Mouse (Mus musculus): Measurements from ENCODE around the gene Dnajc28.

Gene Dnajc28

DNA sequence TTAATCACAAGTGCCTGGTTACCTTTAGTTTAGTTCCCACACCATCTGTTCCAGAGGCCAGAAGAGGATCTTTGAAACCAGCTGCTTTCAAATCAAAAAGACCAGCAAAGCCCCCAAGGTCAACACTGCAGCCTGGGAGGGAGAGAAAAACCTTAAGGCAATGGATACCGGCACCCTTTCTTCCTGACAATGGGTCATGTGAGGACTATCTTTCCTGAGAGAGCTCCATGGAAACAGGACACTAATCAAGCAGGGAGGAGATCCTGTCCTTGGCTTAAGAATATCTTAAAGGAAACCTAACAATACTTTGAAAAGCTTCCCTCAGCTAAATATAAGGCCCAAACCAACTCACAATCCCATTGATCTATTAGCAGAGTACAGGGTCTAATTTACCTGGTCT is 11.8 kb upstream of the Dnajc28 start:
- no peak for DNase-seq

DNA sequence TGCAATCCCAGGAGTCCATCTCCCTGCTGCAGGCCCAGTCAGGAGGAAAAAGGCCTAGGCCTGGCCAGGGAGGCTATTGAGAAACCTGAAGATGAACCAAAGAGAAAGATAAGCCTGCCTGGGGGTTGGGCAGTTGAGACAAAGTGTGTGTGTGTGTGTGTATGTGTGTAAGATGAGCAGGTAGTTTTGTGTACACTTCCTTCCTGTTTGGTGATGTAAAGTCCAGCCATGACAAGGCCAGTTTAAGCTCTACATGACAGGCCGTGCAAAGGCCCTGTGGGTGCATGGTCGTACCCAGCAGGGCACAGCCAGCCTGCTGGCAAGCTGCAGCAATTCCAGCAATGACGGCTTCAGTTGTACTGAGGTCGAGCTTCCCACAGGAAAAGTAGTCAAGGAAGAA is 10.9 kb upstream of the Dnajc28 start:
- DNase-seq, result no peak

DNA sequence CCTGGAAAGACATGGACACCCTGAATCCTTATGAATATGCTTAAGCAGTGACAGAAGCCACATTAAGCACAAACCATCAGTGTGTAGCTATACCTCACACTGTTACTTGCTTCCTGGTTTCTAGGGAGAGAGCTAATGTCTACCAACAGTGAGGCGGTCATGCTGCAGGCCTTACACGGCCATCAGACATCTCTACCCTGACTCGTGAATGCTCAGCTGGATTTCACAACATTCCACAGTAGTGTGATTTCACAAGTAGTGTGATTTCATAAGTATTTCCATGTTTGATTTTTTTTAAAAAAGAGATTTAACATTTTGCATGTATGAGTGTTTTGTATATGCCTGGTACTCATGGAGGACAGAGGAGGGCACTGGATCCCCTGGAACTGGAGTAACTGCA is 9.8 kb upstream of the Dnajc28 start:
- DNase-seq, result no peak

DNA sequence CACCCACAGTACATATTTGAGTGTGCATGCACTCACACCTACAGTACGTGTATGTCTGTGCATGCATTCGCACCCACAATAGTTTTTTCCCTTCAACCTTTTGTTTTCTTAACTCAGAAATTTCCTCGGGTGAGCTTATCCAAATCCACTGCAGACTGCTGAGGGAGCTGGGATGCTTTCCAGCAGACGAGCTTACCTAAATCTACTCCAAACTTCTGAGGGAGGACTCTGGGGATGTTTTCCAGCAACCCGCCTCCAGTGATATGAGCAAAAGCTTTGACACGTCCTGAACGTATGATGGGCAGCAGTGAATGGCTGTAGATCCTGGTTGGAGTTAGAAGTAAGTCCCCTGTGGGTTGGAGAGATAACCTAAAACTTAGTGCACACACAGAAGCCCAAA is 9.0 kb upstream of the Dnajc28 start:
- DNase-seq, result no peak

DNA sequence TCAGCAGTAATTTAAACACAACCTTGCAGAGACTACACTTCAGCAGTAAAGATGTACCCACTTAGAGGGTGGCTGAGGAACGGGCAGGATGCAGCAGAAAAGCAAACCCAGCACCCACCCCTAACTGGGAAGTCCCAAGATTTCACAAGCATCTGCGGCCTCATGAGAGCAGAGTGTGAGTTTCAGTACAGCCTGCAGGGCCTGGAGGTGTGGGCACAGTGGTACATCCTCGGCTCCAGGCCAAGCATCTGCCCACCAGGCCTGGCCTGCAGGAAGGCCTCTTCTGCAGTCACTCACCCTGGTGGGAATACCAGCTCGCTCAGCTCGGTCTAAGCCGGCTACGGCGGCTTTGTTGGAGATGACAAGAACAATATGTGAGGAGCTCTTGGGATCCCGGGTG is 4.2 kb upstream of the Dnajc28 start:
- DNase-seq, result no peak

DNA sequence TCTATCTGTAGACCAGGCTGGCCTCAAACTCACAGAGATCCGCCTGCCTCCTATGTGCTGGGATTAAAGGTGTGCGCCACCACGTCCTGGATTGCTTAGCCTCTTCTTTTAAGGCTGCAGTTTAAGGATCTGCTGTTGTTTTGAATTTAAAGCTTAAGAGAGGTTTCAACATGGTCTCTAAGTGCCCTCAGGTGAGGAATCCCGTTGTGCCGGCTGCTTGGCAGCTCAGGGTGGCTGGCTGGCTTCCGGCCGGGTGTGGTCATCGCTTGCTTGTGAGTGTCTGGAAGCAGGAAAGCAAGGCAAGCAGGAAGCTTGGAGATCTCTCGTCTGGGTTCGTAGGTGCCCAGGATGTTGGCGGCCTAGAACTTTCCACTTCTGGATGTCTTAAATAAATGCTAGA is 2.2 kb upstream of the Dnajc28 start:
- no peak for DNase-seq

DNA sequence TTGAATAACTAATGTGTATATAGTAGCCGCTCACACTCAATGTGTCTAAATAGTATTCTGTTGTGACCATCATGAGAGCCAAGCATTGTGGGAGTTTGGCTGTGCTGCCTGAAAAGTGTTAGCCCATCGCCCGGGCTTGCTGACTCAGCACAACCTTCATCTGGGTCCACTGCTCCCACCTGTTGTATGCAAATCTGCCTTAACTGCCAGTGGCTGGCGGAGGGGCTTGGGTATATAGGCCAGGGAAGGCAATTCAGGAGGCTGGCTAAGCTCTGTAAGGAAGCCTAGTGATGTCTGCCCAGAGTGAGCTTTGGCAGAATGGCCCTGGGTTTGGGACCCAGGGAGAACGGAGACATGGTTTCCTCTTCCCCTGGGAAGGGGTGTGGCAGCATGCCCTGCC is 1.4 kb upstream of the Dnajc28 start:
- DNase-seq, result no peak

DNA sequence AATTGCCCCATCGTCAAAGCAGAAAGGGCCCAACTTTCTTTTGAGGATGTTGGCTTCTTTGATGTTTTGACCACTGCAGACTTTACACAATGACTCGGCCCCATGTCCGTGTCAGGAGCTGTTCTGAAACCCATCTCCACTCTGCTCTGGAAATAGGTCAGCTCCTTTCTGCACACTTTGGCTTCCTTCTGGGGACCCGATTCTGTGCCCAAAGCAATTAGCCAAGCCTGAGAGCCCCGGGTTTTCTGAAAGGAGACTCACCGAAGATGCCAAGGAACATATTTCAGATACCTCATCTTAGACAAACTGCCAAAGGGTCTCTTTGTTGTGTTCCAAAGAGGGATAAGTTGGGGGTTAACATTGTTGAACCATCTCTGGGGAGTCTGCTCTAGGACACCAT is 4.3 kb downstream of the Dnajc28 start:
- no peak for DNase-seq

DNA sequence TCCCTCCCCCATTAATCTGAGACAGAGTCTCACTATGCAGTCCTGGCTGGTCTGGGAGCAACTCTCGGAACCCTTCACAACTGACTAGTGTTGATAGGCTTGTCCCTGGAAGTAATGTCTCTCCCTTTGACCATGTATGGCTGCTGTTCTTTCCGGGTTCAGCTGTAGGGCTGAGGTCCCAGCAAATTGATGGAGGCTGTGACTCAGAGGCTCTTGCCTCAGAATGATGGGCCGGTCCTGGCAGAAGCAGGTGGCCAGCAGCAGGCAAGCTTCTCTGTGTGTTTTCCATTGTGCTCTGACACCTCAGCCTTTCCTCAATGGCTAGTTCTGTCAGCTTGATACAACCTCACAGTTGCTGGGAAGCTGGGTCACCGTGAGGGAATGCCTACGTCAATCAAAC is 6.3 kb downstream of the Dnajc28 start:
- no peak for DNase-seq

DNA sequence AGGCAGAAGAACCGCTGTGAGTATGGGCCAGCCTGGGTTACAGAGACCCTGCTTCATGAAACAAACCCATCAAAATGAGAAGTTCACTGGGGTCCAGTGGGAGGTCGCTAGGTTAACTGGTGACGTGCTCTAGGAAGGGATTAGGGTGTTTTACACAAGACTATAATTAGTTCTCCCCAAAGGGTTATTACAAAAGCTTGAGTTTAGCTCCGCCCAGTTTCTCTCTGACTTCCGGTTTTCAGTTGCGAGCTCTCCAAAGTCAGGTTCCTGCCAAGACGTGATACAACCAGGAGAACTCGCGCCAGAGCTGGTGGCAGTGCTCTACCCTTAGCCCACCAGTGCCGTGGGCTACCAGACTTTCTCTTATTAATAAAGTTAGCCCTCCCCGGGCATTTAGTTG is 7.6 kb downstream of the Dnajc28 start:
- DNase-seq, result no peak

DNA sequence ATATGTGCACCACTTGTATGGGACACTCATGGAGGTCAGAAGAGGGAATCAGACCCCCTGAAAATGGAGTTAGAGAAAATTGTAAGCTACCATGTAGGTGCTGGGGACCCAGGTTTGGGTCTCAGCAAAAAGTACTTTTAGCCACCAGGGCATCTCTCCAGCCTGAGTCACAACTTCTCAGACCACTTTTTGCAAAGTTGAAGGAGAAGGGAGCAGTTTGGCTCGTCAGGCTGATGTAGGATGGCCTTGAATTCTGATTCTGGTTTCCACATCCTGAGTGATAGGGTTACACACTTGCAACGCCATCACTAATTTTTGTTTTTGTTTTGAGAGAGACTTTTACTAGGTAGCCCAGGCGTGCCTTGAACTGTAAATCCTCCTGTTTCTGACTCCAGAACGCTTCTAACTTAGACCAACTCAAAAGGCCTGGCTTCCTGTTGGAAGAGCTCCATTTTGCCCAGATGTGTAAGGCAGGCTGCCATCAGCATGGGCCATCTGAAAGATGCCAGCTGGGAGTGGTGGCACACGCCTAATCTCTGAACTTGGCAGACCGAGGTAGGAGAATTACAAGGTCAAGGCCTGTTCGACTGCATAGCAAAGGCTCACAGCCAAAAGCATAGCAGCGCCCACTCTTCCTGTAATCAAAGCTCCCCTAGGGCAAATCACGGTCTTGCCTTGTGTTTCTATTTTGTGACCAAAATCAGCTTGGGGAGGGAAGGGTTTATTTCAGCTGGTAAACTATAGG is 9.2 kb downstream of the Dnajc28 start:
- DNase-seq, result no peak

DNA sequence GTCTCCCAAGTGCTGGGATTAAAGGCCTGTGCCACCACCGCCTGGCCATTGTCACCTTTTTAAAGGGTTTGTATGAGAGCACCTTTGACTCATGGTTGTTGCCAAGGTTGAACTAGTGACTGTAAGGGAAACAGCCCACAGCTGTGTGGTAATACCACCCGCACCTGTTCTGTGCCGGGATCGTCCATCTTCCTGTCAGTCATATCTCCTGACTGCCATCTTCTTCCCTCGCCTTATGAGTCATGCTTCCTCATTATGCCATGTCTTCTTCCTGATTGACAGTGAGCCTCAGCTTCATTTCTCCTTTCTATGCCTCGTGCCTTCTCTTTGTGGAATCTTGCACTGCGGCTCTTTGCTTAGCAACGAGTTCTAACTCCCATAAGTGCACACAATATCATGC is 11.9 kb downstream of the Dnajc28 start:
- no peak for DNase-seq

DNA sequence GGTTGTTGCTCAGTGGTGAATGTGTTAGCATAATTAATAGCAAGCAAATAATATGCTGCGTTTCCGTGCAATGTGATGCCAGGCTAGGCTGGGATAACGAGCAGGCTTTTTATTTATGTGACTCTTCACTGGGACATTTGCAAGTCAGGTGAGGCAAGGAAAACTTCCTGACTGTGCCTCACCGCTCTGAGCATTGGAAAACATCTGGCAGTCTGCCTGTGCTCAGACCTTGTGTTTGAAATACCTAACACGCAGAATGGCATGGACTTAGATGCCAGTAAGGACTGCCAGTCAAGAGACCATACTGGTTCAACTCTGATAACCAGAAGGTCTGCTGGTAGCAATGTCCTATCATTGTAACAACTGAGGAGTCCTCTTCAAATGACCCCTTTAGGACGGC is 13.7 kb downstream of the Dnajc28 start:
- DNase-seq, result no peak

DNA sequence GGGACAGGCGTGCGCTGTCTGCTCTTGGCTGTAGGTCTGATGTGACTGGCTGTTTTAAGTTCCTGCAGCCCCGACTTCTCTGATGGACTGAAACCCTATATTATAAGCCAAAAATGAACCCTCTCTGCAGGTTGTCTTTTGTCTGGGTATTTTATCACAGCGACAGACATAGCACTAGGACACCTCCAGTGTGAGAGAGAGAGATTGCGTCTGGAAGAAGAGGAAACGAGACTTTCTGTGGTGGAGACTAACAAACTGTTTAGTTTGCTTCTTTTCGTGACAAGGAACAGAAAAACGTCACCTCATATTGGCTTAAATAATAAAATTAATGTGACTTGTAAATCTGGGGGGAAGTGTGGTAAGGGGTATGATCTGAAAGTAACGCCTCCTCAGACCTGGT is 17.1 kb downstream of the Dnajc28 start:
- no peak for DNase-seq

DNA sequence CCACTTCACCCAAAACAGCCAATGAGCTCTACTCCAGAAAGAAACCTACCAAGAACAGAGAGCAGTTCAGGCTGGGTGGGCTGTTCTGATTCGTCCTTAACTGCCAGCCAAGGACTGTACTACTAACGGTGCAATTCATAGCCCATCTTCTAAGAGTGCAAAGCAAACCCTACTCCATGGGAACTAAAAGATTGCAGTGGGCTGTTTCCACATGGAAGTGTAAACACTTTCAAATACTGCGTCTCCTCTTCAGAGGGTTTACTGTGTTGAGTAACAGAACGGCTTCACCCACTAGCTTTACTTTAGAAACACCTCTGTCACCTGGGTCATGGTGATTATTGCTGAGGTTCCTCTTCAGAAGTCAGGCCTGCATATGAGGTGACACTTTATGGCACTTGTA is 17.7 kb downstream of the Dnajc28 start:
- DNase-seq, result no peak

DNA sequence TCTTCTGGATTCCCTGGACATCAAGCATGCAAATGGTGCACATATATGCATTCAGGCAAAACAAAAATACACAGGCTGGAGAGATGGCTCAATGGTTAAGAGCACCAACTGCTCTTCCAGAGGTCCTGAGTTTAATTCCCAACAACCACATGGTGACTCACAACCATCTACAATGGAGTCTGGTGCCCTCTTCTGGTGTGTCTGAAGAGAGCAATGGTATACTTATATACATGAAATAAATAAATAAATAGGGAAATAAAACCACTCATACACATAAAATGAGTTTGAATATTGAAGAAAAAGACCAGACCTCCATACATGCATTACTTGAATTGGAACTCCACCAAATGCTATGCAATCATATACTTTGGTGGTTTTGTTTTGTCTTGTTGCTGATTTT is 19.6 kb downstream of the Dnajc28 start:
- no peak for DNase-seq

DNA sequence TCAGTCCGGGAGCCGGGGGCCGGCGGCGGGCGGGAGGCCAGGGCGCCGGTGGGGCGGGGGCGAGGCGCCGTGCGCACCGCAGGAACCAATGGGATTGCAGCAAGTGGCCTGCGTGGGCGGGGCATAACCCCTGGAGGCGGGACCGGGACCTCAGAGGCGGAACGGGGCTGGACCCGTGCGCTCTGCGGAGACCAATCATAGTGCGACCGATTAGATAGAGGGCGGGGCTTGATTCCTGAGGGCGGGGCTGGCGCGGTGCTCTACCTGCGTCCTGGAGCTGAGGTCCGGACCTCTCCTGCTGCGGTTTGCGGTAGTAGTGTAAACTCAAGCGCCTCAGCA is 21.2 kb downstream of the Dnajc28 start, which contains the start of gene Tmem50b:
Tmem50b (minus strand) TSS at position 129 of the 339 bp plus-strand sequence.
- peak; percentile 100 for DNase-seq

DNA sequence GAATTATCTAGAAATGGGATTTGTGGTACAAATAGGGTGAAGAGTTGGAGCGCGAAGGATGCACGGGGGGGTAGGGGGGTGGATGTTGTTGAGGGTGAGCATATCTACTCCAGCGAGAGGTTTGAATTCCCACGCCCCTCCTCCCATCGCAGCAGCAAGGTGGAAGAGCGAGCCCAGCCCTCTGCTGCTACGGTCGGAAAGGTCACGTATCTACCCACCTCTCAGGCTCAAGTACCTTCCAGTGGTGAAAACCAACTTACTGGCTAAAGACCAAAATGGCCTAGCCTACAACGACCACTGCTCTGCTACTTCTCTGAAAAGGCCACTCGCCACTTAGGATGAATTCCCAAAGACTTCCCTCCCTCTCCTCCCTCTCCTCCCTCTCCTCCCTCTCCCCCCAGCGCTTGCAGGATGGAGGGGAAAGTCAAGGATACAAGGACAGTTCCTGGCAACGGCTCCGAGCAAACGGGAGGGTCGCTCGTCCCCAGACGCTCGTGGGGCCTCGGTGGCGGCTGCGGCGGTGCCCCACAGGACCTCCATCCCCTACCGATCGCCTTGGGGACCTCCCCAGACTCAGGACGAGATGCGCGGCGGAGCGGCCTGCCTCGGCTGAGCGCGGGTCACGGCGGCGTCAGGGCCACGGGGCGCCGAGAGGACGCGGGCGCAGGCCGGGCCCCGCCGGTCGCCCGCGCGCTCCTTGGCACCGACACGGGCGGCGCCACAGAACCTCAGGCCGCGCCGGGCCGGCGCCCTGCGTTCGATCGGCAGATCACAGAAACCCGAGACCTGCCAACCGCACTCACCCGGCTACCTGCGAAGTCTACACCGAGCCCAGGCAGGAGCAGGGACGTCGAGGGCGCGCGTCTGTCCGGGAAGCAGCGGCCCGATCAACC is 21.8 kb downstream of the Dnajc28 start:
- DNase-seq, result peak; percentile 36

DNA sequence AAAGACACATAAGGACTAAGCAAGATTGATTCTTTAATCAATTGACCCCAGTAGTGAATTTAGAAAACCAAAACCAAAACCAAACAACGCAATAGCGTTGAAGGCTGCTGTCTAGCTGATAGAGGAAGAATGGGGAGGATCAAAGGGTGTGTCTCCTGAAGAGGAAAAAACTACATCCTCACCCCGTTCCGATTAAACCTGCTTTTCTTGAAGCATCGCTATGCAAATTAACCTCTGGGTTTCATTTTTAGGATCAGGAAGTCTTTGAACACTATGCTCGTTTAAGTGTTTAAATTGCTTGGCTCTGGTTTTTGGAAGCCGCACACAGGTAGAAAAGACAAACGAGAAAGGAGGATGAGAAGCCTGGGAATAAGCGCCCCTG is 22.4 kb downstream of the Dnajc28 start:
- DNase-seq, result no peak

DNA sequence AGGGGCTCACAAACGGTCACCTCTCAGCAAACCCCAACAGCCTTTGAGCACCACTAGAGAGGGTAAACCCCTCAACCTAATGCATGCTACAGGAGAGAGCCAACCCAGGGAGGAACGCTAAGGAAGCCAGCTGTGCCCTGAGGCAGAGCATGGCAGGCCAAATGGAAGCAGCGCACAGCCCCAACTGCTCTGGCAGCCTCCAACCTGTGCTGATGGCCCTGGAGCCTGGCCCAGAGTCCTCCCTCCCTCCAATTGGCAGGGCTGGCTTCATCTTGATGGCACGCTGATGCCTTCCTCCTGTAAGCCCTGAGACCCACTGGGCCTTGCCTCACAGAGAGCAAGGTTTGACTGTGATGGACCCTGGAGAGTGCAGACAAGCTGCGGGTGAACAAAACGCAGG is 23.8 kb downstream of the Dnajc28 start:
- DNase-seq, result peak; percentile 72

DNA sequence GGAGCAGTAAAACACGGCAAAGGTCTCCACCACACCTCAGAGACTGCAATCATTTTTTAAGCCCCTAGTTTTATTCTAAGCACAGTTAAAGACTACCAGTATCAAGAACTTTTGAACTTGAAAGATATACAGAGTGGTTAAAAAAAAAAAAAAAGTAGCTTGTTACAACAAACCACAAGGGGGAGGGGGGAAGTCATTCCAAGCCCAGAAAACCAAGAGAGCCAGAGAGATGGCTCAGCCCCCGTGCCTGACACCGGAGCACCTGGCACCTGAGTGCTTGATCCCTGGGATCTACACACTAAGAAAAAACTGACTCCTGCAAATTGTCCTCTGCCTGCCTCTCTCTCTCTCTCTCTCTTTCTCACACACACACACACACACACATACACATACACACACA is 25.6 kb downstream of the Dnajc28 start:
- no peak for DNase-seq

DNA sequence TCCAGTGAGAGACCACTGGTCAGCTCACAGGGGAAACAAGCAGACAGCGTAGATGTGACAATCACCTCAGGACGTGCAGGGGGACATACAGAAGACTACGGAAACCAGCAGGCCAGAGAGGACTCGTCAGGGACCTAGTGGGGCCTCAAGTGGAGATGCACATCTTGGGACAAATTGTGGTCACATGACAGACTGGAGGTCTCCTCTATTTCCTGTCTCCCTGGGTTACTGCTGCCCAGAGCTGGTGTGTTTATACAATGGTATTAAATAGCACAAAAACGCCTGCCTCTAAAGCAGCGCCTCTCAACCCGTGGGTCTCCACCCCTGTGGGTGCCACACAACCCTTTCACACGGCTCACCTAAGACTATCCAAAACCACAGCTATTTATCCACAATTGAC is 26.7 kb downstream of the Dnajc28 start:
- DNase-seq, result no peak

DNA sequence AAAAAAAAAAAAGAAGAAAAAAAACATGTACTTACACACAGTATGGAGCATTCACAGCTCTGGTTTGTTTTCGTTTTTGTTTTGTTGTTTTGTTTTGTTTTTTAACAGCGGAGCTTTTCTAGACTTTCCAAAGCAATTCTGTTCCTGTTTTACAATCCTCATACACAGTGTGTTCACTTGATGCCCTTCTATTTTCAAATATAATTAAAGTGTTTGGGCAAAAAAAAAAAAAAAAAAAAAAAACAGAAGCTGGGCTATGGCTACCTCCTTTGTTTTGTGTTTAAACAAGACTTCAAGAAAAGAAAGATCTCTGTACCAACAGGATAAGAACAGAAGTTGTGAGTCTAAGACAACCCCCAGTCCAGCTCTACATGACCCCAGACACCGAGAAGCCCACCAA is 30.1 kb downstream of the Dnajc28 start:
- DNase-seq, result no peak

DNA sequence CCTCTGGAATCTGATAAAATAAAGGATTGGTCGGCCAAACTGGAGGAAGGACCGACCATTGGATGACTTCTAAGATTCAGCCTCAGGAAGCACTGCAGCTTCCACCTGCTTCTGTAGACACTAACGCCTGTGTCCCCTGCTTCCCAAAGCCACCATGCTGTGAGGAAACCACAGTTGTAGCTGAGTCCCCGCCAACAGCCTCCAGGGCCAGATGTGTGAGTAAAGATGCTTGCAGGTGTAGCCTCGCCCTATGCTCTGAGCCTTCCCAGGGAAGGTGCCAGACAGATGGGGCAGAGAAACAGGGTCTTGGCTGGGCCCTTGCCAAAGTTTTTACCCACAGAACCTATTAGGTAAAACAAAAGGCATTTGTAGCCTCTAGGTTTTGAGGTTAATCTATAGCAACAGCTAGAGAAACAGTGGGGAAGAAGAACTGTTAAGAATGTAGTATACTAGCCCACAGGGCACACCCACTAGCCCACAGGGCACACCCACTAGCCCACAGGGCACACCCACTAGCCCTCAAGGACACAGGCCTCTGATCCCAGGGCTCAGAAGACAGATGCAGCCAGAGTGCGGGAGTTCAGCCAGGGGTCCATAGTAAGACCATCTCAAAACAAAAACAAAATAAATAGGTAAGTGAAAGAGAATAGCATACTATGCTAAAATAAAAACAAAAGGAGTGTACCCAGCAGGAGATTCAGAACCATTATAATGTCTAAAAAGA is 30.9 kb downstream of the Dnajc28 start:
- DNase-seq, result no peak

Data from cerebellum, adult 11 months (tissue).